Mouse (Mus musculus) C2C12 (cell line): ENCODE results near the gene Nsl1. TPM values are rescaled to one million over a fixed set of nuclear protein-coding genes. Genes with fewer than 3 reads are reported as not detected.

Experiments used
- H3K27me3 ChIP-seq: one replicate; pipeline ENCODE4 v1.6.1; 2011; ENCODE audit not compliant: control insufficient read depth, insufficient read depth, insufficient read length
- H3K36me3 ChIP-seq: one replicate; pipeline ENCODE4 v1.6.1; 2011; ENCODE audit not compliant: control insufficient read depth, insufficient read depth
- H3K4me3 ChIP-seq: one replicate; pipeline ENCODE4 v1.5.1; 2011; ENCODE audit warnings: mild to moderate bottlenecking, control low read depth; ENCODE audit not compliant: poor library complexity, insufficient read depth, severe bottlenecking
- H3K79me2 ChIP-seq: one replicate; pipeline ENCODE4 v1.6.1; 2011; ENCODE audit not compliant: control insufficient read depth, insufficient read depth
- H3K79me3 ChIP-seq: one replicate; pipeline ENCODE4 v1.6.1; 2011; ENCODE audit warnings: low read depth, control low read depth
- H3ac ChIP-seq: one replicate; pipeline ENCODE3; 2011; ENCODE audit warnings: low read depth; ENCODE audit not compliant: control insufficient read depth, insufficient read length
- CEBPB ChIP-seq: IDR thresholded peaks from one replicate; pipeline ENCODE4 v1.6.1; 2011; ENCODE audit warnings: low read depth, mild to moderate bottlenecking, control low read depth, moderate library complexity
- CTCF ChIP-seq: IDR thresholded peaks from one replicate; pipeline ENCODE4 v1.5.1; 2011; ENCODE audit not compliant: control insufficient read depth, insufficient read depth, insufficient read length
- FOSL1 ChIP-seq: IDR thresholded peaks from one replicate; pipeline ENCODE4 v1.8.0; 2011; ENCODE audit warnings: mild to moderate bottlenecking, low read length; ENCODE audit not compliant: poor library complexity, insufficient read depth, severe bottlenecking
- MAX ChIP-seq: IDR thresholded peaks from one replicate; pipeline ENCODE4 v1.6.1; 2011; ENCODE audit warnings: mild to moderate bottlenecking, control low read depth
- MYOD1 ChIP-seq: IDR thresholded peaks from one replicate; pipeline ENCODE4 v1.6.1; 2011; ENCODE audit warnings: low read depth; ENCODE audit not compliant: control insufficient read depth, insufficient read length
- MYOG ChIP-seq: IDR thresholded peaks from one replicate; pipeline ENCODE4 v1.6.1; 2011; ENCODE audit not compliant: control insufficient read depth, insufficient read length; ENCODE audit errors: extremely low read depth
- USF1 ChIP-seq: IDR thresholded peaks from one replicate; pipeline ENCODE4 v1.6.1; 2011; ENCODE audit warnings: low read depth, mild to moderate bottlenecking, control low read depth, moderate library complexity
- polyA plus RNA-seq: library from polyadenylated mRNA; unstranded; fragments of >200 nt; fragmentation: generic; extraction: Trizol; gene quantifications from one replicate; pipeline ENCODE4 v1.2.1, GENCODE M21; 2012; ENCODE audit warnings: missing spikeins

Nsl1 gene
- polyA plus RNA-seq, 1 experiment = 9.4 TPM

GRCm38 (mm10) chr1:191132240-191132639 is 69.4 kb downstream of the Nsl1 start:
- Histone ChIP-seq H3ac (no peak overlapping the region), H3K79me2 (no peaks in the 10 kb centered on the region), H3K36me3 (no peaks in the 10 kb centered on the region), H3K4me3 (no peak overlapping the region), H3K27me3 (peaks cover 38% of the 10 kb centered on the region), H3K79me3 (no peaks in the 10 kb centered on the region)
- no peak for TF ChIP-seq MAX
- TF ChIP-seq CTCF = no peak
- no peak for TF ChIP-seq USF1
- TF ChIP-seq MYOG = no peak
- no peak for TF ChIP-seq CEBPB
- no peak for TF ChIP-seq MYOD1
- no peak for TF ChIP-seq FOSL1

- Histone ChIP-seq H3K4me3 (no peak overlapping the region), H3K27me3 (peaks cover 42% of the 10 kb centered on the region), H3ac (no peak overlapping the region), H3K79me2 (no peaks in the 10 kb centered on the region), H3K79me3 (no peaks in the 10 kb centered on the region), H3K36me3 (no peaks in the 10 kb centered on the region)
- TF ChIP-seq FOSL1 = no peak
- no peak for TF ChIP-seq CEBPB
- TF ChIP-seq MYOD1 = no peak
- TF ChIP-seq MAX = no peak
- no peak for TF ChIP-seq CTCF
- no peak for TF ChIP-seq MYOG
- no peak for TF ChIP-seq USF1
These were observed 70.1 kb downstream of the Nsl1 start for GRCm38 (mm10) chr1:191132934-191133333.

- Histone ChIP-seq H3K27me3 (peaks cover 49% of the 10 kb centered on the region), H3K79me3 (no peaks in the 10 kb centered on the region), H3K36me3 (no peaks in the 10 kb centered on the region), H3K4me3 (no peak overlapping the region), H3ac (no peak overlapping the region), H3K79me2 (no peaks in the 10 kb centered on the region)
- TF ChIP-seq USF1 (no peak), MAX (no peak), FOSL1 (no peak), MYOD1 (no peak), CEBPB (no peak), MYOG (no peak), CTCF (no peak)
These were observed 72.6 kb downstream of the Nsl1 start for GRCm38 (mm10) chr1:191135406-191135805.

Other genes starting within 250 kb of the Nsl1 start
- 13.1 TPM for gene Rps6kc1, start 151.2 kb upstream of the Nsl1 start, polyA plus RNA-seq
- 14.2 TPM for gene Angel2, start 137.9 kb upstream of the Nsl1 start, polyA plus RNA-seq
- gene Vash2, start 83.7 kb upstream of the Nsl1 start, polyA plus RNA-seq = 15.6 TPM
- 7.0 TPM for gene Flvcr1, start 36.9 kb upstream of the Nsl1 start, polyA plus RNA-seq
- gene Spata45, start 26.4 kb upstream of the Nsl1 start, polyA plus RNA-seq = not detected
- 6.1 TPM for gene Tatdn3, start 80 bp upstream of the Nsl1 start, polyA plus RNA-seq
- gene Batf3, start 34.8 kb downstream of the Nsl1 start, polyA plus RNA-seq = 0.78 TPM
- not detected for gene Fam71a, start 101.8 kb downstream of the Nsl1 start, polyA plus RNA-seq
- 1.4 TPM for gene Atf3, start 155.0 kb downstream of the Nsl1 start, polyA plus RNA-seq